Mouse (Mus musculus) heart, embryonic 14.5 days (tissue): Measurements from ENCODE around the gene Prickle2. TPM values are rescaled to one million over a fixed set of nuclear protein-coding genes. Genes with fewer than 3 reads are reported as not detected.

Experiments used
- ATAC-seq: fragments of 200-750 bp; cut with Nextera tagmentation; 2 replicates; pipeline ENCODE4 v1.8.0; 2017; ENCODE audit warnings: low read depth, moderate TSS enrichment; ENCODE audit not compliant: insufficient number of reproducible peaks, insufficient read depth, low FRiP score
- H3K27ac ChIP-seq, 2 experiments: fragments of 200-500 bp in 1 of 2; fragments of 300-500 bp in 1 of 2; sonication (generic) in 1 of 2; replicated peaks in 1 of 2; 2 replicates each; pipeline ENCODE4 v1.5.1; 2012 to 2014; ENCODE audit warnings: low read depth in 2 of 2, low read length in 2 of 2, control low read depth in 1 of 2, mild to moderate bottlenecking in 1 of 2, mixed read lengths in 1 of 2; ENCODE audit not compliant: control insufficient read depth in 1 of 2, insufficient read depth in 1 of 2
- H3K27me3 ChIP-seq: fragments of 300-500 bp; sonication (generic); 2 replicates; pipeline ENCODE4 v1.6.1; 2014; ENCODE audit warnings: mild to moderate bottlenecking, low read length, control low read depth; ENCODE audit not compliant: control insufficient read depth, insufficient read depth
- H3K36me3 ChIP-seq: fragments of 300-500 bp; sonication (generic); 2 replicates; pipeline ENCODE4 v1.6.1; 2014; ENCODE audit warnings: mild to moderate bottlenecking, control low read depth, low read length, mixed read lengths; ENCODE audit not compliant: control insufficient read depth, insufficient read depth
- H3K4me1 ChIP-seq, 2 experiments: fragments of 200-500 bp in 1 of 2; fragments of 300-500 bp in 1 of 2; sonication (generic) in 1 of 2; 2 replicates each; pipeline ENCODE4 v1.6.1; 2012 to 2014; ENCODE audit warnings: low read length in 2 of 2, control low read depth in 1 of 2, mixed read lengths in 1 of 2; ENCODE audit not compliant: control insufficient read depth in 2 of 2, insufficient read depth in 2 of 2
- H3K4me2 ChIP-seq: fragments of 300-500 bp; sonication (generic); 2 replicates; pipeline ENCODE4 v1.6.1; 2014; ENCODE audit warnings: mild to moderate bottlenecking, low read length
- H3K4me3 ChIP-seq, 2 experiments: fragments of 200-500 bp in 1 of 2; fragments of 300-500 bp in 1 of 2; sonication (generic) in 1 of 2; 2 replicates each; pipeline ENCODE4 v1.5.1; 2012 to 2014; ENCODE audit warnings: low read length in 2 of 2, mild to moderate bottlenecking in 2 of 2, control low read depth in 1 of 2, low read depth in 1 of 2, moderate library complexity in 1 of 2; ENCODE audit not compliant: control insufficient read depth in 1 of 2, insufficient read depth in 1 of 2
- H3K9ac ChIP-seq: fragments of 300-500 bp; sonication (generic); 2 replicates; pipeline ENCODE4 v1.6.1; 2014; ENCODE audit warnings: mild to moderate bottlenecking, low read length
- H3K9me3 ChIP-seq: fragments of 300-500 bp; sonication (generic); 2 replicates; pipeline ENCODE4 v1.6.1; 2016; ENCODE audit warnings: low read length, control low read depth; ENCODE audit not compliant: control insufficient read depth
- WGBS: fragments of 180-500 bp; shearing (Covaris S2); extraction: QIAGEN DNeasy Blood & Tissue Kit; methylation state at CpG from one replicate; pipeline ENCODE4 v1.1.7; 2014; 5-methylcytosine and 5-hydroxymethylcytosine counted together
- polyA plus RNA-seq: library from polyadenylated mRNA; unstranded; fragments of >200 nt; fragmentation: Nextera tagmentation; extraction: Ambion mirVana; gene quantifications from 2 replicates; pipeline ENCODE4 v1.2.1, GENCODE M21; 2014

Gene Prickle2
- polyA plus RNA-seq, 1 experiment from 2014 or later: 5.8 TPM

DNA sequence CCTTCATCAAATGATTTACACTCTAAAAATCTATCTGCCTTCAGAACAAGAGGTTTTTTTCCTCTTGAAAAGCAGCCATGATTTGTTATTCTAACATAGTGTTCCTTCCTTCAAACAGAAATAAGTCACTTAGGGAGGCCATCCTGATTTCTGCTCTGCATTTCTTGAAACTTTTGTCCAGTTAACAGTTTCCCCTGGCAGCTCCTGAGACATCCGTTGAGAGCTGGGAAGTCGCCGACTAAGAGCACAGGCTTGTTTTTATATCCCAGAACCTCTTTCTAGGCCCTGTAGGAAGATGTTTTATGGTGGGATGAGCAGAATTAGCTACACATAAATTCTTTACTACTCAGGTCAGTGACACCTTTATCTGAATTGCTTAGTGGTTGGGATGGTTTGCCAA is 173.1 kb downstream of the Prickle2 start:
- Histone ChIP-seq H3K27me3 (no peaks in the 10 kb centered on the region), H3K4me1 (peaks cover 5 to 6% of the 10 kb centered on the region in 2 experiments; a peak in 3 of 4 replicates), H3K4me3 (peak overlapping the region; percentile 8 to 57; a peak in 3 of 4 replicates), H3K9ac (peak overlapping the region; percentile 54), H3K36me3 (no peaks in the 10 kb centered on the region), H3K9me3 (no peaks in the 10 kb centered on the region), H3K4me2 (peak overlapping the region; percentile 80), H3K27ac (peak overlapping the region in 1 of 2 experiments; percentile 48; a peak in 3 of 4 replicates)
- 50% methylated on average over 3 of the region's 3 CpGs for WGBS
- ATAC-seq: no peak

DNA sequence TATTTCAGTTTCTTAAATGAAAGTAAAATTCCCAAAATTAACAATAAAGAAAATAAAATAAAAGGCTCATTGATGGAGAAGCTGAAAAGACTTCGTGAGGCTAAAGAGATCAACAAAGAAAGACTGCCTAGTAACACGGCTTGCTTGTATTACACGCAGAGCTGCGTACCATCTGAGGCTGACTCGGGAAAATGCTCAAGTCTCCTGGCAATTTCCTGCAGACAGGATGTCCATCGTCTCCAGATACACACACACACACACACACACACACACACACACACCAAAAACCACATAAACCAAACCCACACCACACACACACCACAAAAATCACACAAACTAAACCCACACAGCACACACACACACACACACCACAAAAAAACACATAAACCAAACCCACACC is 173.6 kb downstream of the Prickle2 start:
- H3K27me3 ChIP-seq: no peaks in the 10 kb centered on the region
- H3K4me1 ChIP-seq: peaks cover 5 to 6% of the 10 kb centered on the region in 2 experiments; a peak in 3 of 4 replicates
- no peaks in the 10 kb centered on the region for H3K9me3 ChIP-seq
- no peak for ATAC-seq
- WGBS: 71% methylated on average over 6 of the region's 6 CpGs
- H3K27ac ChIP-seq: 0 out of 4 replicates have a peak overlapping the region, but pooled peaks of 1 of the 2 experiments have one; percentile 48
- H3K9ac ChIP-seq: peak overlapping the region; percentile 54; the same call in 1 of the 2 replicates
- H3K36me3 ChIP-seq: no peaks in the 10 kb centered on the region
- peak overlapping the region; percentile 80 for H3K4me2 ChIP-seq
- H3K4me3 ChIP-seq: peak overlapping the region in 1 of 2 experiments; percentile 8; a peak in 2 of 4 replicates

DNA sequence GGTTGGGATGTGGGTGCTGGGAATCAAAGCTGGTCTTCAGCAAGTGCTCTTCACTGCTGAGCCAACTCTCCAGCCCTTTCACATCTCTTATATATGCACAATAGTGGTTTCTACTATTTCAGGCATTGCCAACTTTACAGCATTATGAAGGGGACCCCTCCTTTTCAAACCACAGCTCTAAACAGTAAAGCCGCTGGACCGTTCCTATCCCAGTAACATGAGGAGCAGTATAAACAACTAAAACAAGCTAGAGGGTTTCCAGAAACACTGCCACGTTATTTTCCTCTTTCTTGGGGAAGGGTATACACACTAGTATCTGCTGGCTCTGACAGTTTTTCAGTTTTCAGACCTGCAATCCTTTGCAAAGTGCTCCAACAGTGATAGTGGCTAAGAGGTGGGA is 179.7 kb downstream of the Prickle2 start:
- WGBS: 69% methylated on average over 3 of the region's 3 CpGs
- H3K27me3 ChIP-seq: no peaks in the 10 kb centered on the region
- ATAC-seq: no peak
- peaks cover 5 to 7% of the 10 kb centered on the region in 2 experiments for H3K4me1 ChIP-seq
- no peak overlapping the region for H3K4me3 ChIP-seq
- H3K27ac ChIP-seq: no peak overlapping the region
- no peak overlapping the region for H3K4me2 ChIP-seq
- no peak overlapping the region for H3K9ac ChIP-seq
- no peaks in the 10 kb centered on the region for H3K9me3 ChIP-seq
- H3K36me3 ChIP-seq: no peaks in the 10 kb centered on the region

DNA sequence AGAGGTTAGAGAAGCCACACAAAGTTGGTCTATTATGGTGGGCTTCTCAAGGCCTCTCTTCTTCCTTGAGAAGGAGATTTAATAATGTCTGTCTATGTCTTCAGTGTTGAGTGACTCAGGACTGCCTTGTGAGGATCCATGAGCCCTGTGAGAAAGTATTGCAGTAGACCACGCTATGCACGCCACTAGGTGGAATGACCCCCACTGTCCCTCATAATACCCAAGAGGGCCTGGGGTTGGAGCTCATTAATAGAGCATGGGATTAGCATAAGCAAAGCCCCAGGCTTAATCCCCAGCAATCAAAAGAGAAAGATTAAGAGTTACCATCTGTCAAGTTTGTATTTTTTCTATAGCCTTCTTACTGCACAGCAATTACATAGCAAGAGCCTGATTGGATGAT is 180.3 kb downstream of the Prickle2 start:
- no peak for ATAC-seq
- WGBS: 89% methylated on average over 2 of the region's 2 CpGs

DNA sequence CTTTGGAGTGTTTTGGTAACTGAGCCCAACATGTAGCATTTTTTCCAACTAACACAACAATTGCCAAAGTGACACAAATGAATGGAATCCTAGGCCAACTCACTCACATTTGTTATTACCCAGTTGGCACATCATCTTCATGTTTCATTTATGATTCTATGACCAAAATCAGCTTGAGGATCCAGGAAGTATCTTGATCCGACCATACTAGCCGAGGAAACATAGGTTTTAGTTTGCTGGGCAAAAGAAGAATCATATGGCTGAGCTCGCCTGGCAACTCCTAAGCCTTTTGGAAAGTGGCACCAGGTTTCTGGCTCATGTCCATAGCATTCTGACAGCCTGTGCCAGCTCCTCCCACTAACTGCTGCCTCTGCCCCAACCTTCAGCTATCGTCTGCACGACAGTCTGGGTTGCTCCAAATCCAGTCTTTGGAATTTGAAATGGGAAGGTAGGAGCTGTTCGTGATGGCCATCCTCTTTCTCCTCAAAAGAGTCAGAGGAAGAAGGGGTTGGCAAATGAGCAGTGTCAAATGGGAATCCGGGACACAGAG is 184.4 kb downstream of the Prickle2 start:
- no peaks in the 10 kb centered on the region for H3K9me3 ChIP-seq
- H3K36me3 ChIP-seq: no peaks in the 10 kb centered on the region
- H3K4me1 ChIP-seq: peaks cover 11 to 30% of the 10 kb centered on the region in 2 experiments

More for the DNA sequence above, 180.3 kb downstream of the Prickle2 start:
- H3K27me3 ChIP-seq: no peaks in the 10 kb centered on the region
- no peak overlapping the region for H3K4me2 ChIP-seq
- no peak overlapping the region for H3K27ac ChIP-seq
- no peaks in the 10 kb centered on the region for H3K9me3 ChIP-seq
- no peak overlapping the region for H3K9ac ChIP-seq
- H3K36me3 ChIP-seq: no peaks in the 10 kb centered on the region
- peaks cover 5 to 7% of the 10 kb centered on the region in 2 experiments for H3K4me1 ChIP-seq
- H3K4me3 ChIP-seq: no peak overlapping the region

DNA sequence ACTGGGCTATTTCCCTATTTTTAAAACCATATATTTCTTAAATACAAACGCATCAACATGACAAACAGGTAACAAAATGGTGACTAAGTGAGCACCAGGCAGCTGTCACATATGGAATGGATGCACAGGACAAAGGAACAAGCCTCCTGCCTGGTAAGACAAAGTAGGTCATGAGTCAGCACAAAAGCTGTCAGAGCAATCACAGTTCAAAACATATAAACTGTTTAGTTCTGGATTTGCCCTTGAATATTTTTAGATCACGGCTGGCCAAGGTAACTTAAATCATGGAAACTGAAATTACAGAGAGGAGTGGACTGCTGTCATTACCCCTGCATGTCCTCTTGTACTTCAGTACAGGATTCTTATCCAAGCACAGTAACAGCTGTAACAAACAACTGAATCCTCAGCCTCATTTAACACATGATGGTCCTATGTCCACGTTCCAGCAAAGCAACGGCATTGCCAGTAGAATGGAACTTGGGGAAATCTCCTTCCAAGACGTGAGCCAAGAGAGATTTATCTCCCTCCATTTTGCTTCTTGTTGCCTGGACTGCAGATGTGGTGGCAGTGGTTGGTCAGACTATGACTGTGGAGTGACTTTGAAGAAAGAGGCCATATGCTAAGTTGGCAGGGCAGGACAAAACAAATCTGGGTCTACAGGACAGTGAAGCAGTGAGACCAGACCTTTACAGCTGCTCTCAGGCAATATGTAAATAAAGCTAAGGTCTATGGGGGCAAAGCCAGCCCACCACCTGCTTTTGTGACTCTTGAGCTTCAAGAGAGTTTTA is 185.7 kb downstream of the Prickle2 start:
- no peak overlapping the region for H3K9ac ChIP-seq
- H3K27me3 ChIP-seq: no peaks in the 10 kb centered on the region
- H3K9me3 ChIP-seq: no peaks in the 10 kb centered on the region
- no peak overlapping the region for H3K27ac ChIP-seq
- no peak overlapping the region for H3K4me2 ChIP-seq
- H3K36me3 ChIP-seq: no peaks in the 10 kb centered on the region
- WGBS: 65% methylated on average over 5 of the region's 5 CpGs
- peaks cover 11 to 30% of the 10 kb centered on the region in 2 experiments for H3K4me1 ChIP-seq
- no peak for ATAC-seq
- no peak overlapping the region for H3K4me3 ChIP-seq

More for the DNA sequence above, 184.4 kb downstream of the Prickle2 start:
- no peak overlapping the region for H3K27ac ChIP-seq
- ATAC-seq: no peak
- H3K27me3 ChIP-seq: no peaks in the 10 kb centered on the region
- no peak overlapping the region for H3K9ac ChIP-seq
- no peak overlapping the region for H3K4me3 ChIP-seq
- 45% methylated on average over 7 of the region's 7 CpGs for WGBS
- no peak overlapping the region for H3K4me2 ChIP-seq

DNA sequence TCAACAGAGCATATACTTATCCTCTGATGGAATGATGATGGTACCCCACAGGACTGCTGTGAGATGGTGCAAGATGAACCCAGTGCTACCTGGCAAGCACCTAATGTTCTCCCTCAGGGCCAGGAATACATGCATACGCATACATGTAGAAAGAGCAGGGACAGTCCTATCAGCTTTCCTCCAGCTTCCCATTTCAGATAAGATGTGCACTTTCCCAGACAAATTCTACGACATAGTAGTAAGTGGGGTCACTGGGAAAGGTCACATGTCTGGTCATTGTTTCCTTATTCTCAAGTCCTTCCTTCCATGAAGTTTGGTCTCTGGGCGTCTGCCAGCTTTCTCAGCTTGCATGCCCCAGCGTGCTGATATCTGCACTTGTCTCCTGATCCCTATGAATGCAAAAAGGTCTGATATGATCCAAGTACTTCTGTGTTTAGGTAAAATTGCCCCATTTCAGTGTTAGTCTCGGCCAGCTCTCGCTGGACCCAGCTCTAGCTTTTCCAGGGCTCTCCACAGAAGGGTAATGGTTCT is 187.5 kb downstream of the Prickle2 start:
- ATAC-seq: 0 out of 2 replicates have a peak, but pooled peaks have one; percentile 50
- Histone ChIP-seq H3K27me3 (no peaks in the 10 kb centered on the region), H3K9ac (no peak overlapping the region), H3K27ac (peak overlapping the region; percentile 42 to 51; a peak in 2 of 4 replicates), H3K36me3 (no peaks in the 10 kb centered on the region), H3K4me2 (no peak overlapping the region), H3K9me3 (no peaks in the 10 kb centered on the region), H3K4me3 (no peak overlapping the region), H3K4me1 (peaks cover 11 to 30% of the 10 kb centered on the region in 2 experiments)
- WGBS: 30% methylated on average over 6 of the region's 6 CpGs
